Mouse (Mus musculus): Measurements from ENCODE around the gene Rpl13a. TPM values are rescaled to one million over a fixed set of nuclear protein-coding genes. Genes with fewer than 3 reads are reported as not detected.
"Not testable (repeated sequence)": the region's sequence is repeated elsewhere in the genome, so short reads cannot be mapped to it uniquely, and the experiment has no call there.

Rpl13a gene
- polyA plus RNA-seq, 1 experiment from 2014 or later, result 1,234 TPM

DNA sequence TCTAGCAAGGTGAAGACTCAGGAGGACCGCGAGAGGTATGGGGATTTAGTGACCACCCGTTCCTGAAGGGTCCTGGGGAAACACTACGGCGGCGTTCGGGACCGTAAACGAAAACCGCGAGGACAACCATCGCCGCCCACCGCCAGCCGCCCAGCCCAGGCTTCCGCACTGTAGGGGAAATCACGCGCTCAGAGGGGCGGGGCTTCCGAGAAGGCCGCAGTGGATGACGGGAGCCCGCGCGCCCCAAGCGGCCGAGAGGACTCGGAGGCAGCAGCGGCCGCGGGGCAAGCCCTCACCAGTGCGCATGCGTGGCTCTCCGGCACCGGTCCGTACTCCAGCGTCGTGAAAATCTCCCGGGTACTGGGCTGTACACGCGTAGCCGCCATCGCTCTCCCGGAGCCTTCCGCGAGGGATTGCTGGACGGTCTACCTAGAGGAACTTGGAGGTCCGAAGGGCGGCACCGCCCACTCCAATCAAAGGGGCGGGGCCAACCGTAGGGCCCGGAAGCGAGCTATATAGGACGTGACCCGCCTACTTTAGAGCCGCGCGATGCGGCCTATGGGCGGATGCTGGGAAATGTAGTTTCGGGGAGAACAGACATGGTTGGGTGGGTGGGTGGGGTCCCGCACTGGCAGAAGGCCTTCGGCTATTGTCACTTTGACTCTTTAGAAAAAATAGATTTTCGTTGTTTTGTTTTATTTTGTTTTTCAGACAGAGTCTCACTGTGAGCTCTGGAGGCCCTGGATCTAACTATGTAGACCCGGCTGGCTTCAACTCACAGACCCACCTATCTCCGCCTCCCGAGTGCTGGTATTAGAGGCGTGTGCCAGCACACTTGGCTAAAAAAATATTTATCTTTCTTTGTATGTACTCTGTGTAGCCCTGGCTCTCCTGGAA, 25.8 kb upstream of the Rpl13a start, which contains the start of the genes Pih1d1 and Aldh16a1:
Gene Pih1d1 (plus strand): TSS at position 208 of the 897 bp plus-strand sequence.
Gene Aldh16a1 (minus strand): TSS at position 489 of the 897 bp plus-strand sequence.
- Histone ChIP-seq H3K4me1 (peaks cover 43% of the 10 kb centered on the region), H3K27me3 (ENCODE audit: poor library complexity, severe bottlenecking) (no peaks in the 10 kb centered on the region), H3K27ac (peak within 1 kb of the TSS; percentile 98), H3K36me3 (replicated peaks) (peaks cover 25% of the 10 kb centered on the region), H3K4me3 (peak within 1 kb of the TSS; percentile 74), H3K9me3 (no peaks in the 10 kb centered on the region)
- 6% methylated on average over 69 of the region's 69 CpGs for WGBS
- DNase-seq (ENCODE audit: extremely low spot score, low spot score), result peak; percentile 97

DNA sequence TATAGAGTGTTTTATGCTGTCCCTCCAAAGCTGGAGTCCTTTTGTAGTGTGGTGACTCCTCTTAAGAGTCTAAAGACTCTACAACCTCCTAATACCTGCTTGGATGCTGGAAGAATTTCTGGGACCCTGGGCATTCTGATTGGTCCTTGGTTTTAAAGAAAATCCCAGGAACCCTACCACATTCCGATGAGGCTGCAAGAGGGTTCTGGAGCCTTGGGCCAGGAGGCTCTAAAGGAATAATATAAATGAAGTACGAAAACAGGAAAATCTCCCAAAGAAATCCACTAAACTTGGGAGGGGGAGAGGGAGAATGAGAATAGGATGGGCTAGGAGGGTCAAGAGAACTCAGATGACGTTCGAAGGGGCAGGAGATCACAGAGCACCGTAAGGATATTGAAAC, 25.0 kb upstream of the Rpl13a start:
- peaks cover 45% of the 10 kb centered on the region for H3K4me1 ChIP-seq
- DNase-seq (ENCODE audit: extremely low spot score, low spot score), result no peak
- H3K4me3 ChIP-seq, result peak overlapping the region; percentile 74
- WGBS, result 2% methylated on average over 5 of the region's 5 CpGs
- H3K27ac ChIP-seq, result peak overlapping the region; percentile 98
- no peaks in the 10 kb centered on the region for H3K9me3 ChIP-seq
- H3K36me3 ChIP-seq (replicated peaks), result peaks cover 18% of the 10 kb centered on the region
- no peaks in the 10 kb centered on the region for H3K27me3 ChIP-seq (ENCODE audit: poor library complexity, severe bottlenecking)

DNA sequence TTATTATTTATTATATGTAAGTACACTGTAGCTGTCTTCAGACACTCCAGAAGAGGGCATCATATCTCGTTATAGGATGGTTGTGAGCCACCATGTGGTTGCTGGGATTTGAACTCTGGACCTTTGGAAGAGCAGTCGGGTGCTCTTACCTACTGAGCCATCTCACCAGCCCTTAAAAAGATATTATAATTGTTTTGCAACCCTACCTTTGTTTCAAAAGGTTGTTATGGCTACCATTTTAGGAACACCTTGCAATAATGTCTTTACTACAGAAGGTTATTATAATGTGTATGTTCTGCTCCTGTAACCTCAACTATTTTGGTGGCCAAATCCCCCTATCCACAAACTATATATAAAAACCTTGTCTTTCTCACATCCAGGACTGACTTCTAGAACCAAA, 24.5 kb upstream of the Rpl13a start:
- DNase-seq (ENCODE audit: extremely low spot score, low spot score); H3K9me3 ChIP-seq; H3K27ac ChIP-seq; H3K27me3 ChIP-seq (ENCODE audit: poor library complexity, severe bottlenecking): not testable (repeated sequence)
- WGBS, result 91% methylated on average over 2 of the region's 2 CpGs
- Histone ChIP-seq H3K36me3 (replicated peaks) (peaks cover 17% of the 10 kb centered on the region), H3K4me3 (peak overlapping the region; percentile 74; the same call in 1 of the 2 replicates), H3K4me1 (peaks cover 45% of the 10 kb centered on the region)

DNA sequence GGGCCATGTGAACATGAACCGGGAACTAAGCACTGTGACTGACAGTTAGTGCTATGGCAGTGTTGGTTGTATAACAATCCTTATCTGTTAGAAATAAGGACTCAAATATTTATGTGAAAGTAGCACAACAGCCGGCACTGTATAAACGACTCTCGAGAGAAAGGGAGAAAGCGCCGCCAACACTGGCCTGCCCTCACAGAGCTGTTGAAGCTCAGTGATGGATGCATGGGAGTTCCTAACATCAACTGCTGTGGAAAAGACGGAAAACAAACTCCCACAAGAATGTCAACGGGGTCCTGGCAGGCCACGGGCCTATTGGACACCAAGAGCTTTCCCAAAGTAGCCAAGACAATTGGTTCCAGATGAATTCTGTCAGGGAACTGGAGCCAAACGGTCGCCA, 22.7 kb upstream of the Rpl13a start:
- peaks cover 20% of the 10 kb centered on the region for H3K36me3 ChIP-seq (replicated peaks)
- H3K4me3 ChIP-seq, result no peak overlapping the region
- 72% methylated on average over 11 of the region's 11 CpGs for WGBS
- H3K9me3 ChIP-seq, result no peaks in the 10 kb centered on the region
- no peak for DNase-seq (ENCODE audit: extremely low spot score, low spot score)
- peaks cover 45% of the 10 kb centered on the region for H3K4me1 ChIP-seq
- H3K27ac ChIP-seq, result peak overlapping the region; percentile 52; the same call in 1 of the 2 replicates
- H3K27me3 ChIP-seq (ENCODE audit: poor library complexity, severe bottlenecking), result no peaks in the 10 kb centered on the region

DNA sequence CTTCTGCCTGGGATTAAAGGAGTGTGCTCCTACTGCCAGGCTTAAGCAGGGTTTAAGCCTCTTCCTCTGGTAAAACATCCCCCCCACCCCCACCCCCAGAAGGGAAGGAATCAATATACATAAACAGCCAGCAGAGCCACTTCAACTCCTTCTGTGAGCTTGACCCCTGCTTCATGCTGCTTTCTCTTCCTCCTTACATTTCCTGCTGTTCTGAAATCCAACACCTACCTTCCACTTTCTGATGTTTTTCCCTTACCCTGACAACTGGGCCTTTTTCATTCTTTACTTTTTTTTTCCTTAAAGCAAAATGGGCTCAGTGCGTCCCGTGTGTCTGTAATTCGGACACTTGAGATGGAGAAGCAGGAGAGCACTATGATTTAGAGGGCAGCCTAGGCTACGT, 21.8 kb upstream of the Rpl13a start:
- H3K4me1 ChIP-seq, result peaks cover 43% of the 10 kb centered on the region
- DNase-seq (ENCODE audit: extremely low spot score, low spot score), result no peak
- no peak overlapping the region for H3K4me3 ChIP-seq
- H3K9me3 ChIP-seq, result no peaks in the 10 kb centered on the region
- WGBS, result 71% methylated on average over 4 of the region's 4 CpGs
- H3K36me3 ChIP-seq (replicated peaks), result peaks cover 30% of the 10 kb centered on the region
- peak overlapping the region; percentile 52; the same call in 1 of the 2 replicates for H3K27ac ChIP-seq
- H3K27me3 ChIP-seq (ENCODE audit: poor library complexity, severe bottlenecking), result no peaks in the 10 kb centered on the region

DNA sequence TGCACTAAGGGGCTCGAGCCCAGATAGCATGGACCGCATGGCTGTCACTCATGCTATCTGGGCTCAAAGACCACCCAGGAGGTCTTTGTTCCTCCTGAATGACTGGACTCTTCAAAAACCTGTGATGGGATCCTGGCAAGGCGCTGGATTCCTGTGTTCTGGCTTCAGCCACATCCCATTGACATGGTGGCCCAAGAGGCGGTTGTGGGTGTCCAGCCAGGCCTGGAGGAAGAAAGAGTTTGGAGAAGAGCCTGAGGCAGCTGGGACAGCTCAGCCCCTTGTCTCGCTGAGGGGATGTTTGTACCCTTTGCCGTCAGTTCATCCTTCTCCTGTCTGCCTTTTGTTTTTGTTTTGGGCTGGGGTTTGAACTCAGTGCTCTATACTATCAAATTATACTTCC, 21.0 kb upstream of the Rpl13a start:
- Histone ChIP-seq H3K27me3 (ENCODE audit: poor library complexity, severe bottlenecking) (no peaks in the 10 kb centered on the region), H3K4me3 (no peak overlapping the region), H3K36me3 (replicated peaks) (peaks cover 37% of the 10 kb centered on the region), H3K4me1 (peaks cover 35% of the 10 kb centered on the region), H3K9me3 (no peaks in the 10 kb centered on the region), H3K27ac (peak overlapping the region; percentile 63)
- DNase-seq (ENCODE audit: extremely low spot score, low spot score), result no peak
- 46% methylated on average over 6 of the region's 6 CpGs for WGBS

DNA sequence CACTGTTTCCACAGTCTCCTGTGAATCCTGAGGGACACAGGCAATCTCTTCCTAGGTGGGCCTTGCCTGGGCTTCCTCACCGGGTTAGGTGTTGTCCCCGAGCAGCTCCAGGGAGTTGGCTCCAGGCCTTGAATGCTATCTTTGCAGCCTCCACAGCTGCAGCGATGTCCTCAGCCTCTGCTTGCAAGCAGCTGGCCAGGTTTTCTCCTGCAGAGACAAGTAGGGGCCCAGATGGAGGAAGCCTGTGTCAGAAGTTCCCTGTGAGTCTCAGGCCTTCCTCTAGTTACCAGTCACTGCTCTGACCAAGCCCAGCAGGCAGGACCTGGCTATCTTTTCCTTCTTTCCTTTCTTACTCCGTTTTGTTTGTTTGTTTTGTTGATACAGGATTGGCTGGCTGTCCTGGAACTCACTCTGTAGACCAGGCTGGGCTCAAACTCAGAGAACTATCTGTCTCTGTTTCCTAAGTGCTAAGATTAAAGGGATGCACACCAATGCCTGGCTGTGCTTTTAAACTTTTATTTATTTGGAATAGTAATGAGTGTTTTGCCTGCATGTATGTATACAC, 20.1 kb upstream of the Rpl13a start:
- 68% methylated on average over 4 of the region's 4 CpGs for WGBS
- Histone ChIP-seq H3K27me3 (ENCODE audit: poor library complexity, severe bottlenecking) (no peaks in the 10 kb centered on the region), H3K36me3 (replicated peaks) (peaks cover 47% of the 10 kb centered on the region)

DNA sequence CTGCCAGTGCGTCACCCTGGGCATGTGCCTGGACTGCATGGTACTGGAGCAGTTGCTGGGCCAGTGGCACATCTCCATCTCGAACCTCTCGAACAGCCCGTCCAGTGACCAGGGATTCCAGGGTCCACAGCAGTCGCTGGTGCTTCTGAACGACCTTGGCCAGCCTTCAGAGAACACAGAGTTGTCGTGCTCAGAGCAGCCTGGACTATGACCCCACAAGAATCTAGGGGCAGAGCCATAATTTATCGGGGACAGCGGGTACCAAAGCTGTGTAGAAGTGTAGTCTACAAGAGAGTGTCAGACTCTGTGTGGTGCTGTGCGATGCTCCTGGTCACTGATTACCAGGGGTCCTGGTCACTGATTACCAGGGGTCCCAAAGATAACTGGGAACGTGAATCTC, 19.3 kb upstream of the Rpl13a start:
- peaks cover 53% of the 10 kb centered on the region for H3K36me3 ChIP-seq (replicated peaks)
- no peak overlapping the region for H3K27ac ChIP-seq
- H3K27me3 ChIP-seq (ENCODE audit: poor library complexity, severe bottlenecking), result no peaks in the 10 kb centered on the region
- no peak overlapping the region for H3K4me3 ChIP-seq
- H3K9me3 ChIP-seq, result no peaks in the 10 kb centered on the region
- WGBS, result 93% methylated on average over 11 of the region's 11 CpGs
- no peak for DNase-seq (ENCODE audit: extremely low spot score, low spot score)
- H3K4me1 ChIP-seq, result peaks cover 27% of the 10 kb centered on the region

More for the DNA sequence above, 20.1 kb upstream of the Rpl13a start:
- DNase-seq (ENCODE audit: extremely low spot score, low spot score), result no peak
- no peak overlapping the region for H3K27ac ChIP-seq
- no peak overlapping the region for H3K4me3 ChIP-seq
- H3K4me1 ChIP-seq, result peaks cover 32% of the 10 kb centered on the region
- no peaks in the 10 kb centered on the region for H3K9me3 ChIP-seq

DNA sequence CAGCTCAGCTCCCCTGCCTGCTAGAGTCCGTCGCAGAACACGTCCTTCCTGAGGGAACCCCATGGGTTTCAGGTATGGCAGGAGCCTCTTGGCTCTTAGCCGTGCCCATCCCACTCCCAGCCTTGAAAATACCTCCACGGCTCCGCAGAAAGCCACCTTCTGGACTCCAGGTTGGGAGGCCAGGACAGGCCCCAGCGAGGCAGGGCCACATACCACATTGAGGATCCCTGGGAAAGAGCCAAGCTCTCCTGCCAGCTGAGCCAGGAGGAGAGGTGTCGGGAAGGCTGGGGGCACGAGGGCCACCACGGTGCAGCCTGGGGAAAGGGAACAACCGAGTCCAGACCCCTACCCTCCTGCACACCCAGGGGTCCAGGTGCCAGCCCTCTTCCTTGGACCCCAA, 18.7 kb upstream of the Rpl13a start:
- no peak overlapping the region for H3K4me3 ChIP-seq
- H3K36me3 ChIP-seq (replicated peaks), result peaks cover 60% of the 10 kb centered on the region
- WGBS, result 90% methylated on average over 11 of the region's 11 CpGs
- DNase-seq (ENCODE audit: extremely low spot score, low spot score), result no peak
- no peaks in the 10 kb centered on the region for H3K27me3 ChIP-seq (ENCODE audit: poor library complexity, severe bottlenecking)
- H3K4me1 ChIP-seq, result peaks cover 27% of the 10 kb centered on the region
- no peak overlapping the region for H3K27ac ChIP-seq
- no peaks in the 10 kb centered on the region for H3K9me3 ChIP-seq

DNA sequence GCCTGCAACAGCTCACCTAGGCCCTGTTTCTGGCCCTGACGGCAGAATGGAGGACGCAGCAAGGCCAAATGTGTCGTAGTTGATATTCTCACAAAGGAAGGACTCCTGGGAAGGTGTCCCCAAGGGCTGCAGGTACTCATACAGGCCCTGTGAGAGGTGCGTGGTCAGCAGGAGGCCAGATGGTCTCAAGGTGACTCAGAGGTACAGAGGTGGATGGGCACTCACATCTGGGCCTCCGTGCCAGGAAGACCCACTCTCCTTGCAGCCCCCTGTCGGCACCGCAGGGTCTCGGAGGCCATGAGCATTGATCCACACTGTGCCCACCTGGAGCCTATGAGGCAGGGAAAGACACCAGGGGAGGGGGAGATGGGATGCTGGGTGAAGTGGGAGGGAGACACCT, 16.9 kb upstream of the Rpl13a start:
- Histone ChIP-seq H3K27me3 (ENCODE audit: poor library complexity, severe bottlenecking) (no peaks in the 10 kb centered on the region), H3K9me3 (no peaks in the 10 kb centered on the region), H3K4me1 (peaks cover 14% of the 10 kb centered on the region), H3K4me3 (no peak overlapping the region), H3K27ac (0 out of 2 replicates have a peak overlapping the region, but pooled peaks have one; percentile 20), H3K36me3 (replicated peaks) (peaks cover 71% of the 10 kb centered on the region)
- WGBS, result 97% methylated on average over 8 of the region's 8 CpGs
- no peak for DNase-seq (ENCODE audit: extremely low spot score, low spot score)

DNA sequence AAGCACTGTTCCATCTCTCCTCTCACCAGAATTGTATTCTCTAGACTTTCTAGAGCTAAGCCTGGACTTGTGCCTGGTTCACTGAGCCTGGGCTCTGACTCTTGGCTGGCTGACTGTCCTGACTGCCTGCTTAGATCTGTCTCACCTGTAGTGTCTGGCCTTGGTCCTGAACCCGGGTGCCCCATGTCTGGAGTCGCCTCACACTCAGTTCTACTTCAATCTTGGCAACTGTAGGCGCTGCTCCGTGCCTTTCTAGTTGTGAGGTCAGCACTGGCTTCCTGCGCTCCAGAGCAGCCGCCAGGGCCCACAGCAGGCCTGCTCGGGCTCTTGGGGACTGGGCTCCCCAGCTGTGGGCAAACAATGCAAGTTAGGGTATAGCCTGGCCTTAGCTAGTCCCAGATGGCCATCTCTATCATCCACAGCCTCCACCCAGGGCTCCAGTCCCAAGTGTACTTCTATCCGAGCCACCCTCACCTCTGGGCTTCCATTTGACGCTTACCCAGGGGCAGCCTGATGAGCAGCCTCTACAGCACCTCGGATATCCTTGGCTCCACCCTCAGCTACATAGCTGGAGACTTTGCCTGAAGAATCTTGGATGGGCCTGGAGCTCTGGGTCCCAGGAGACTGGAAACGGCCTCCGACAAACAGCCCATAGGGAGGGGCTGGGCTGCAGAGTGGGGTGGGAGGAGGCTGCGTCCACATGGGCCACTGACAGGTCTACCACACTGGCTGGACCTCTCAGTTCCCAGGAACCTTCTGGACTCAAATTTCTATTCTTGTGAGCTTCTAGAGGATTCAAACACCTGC, 16.0 kb upstream of the Rpl13a start:
- peaks cover 71% of the 10 kb centered on the region for H3K36me3 ChIP-seq (replicated peaks)
- DNase-seq (ENCODE audit: extremely low spot score, low spot score), result no peak
- no peak overlapping the region for H3K4me3 ChIP-seq
- H3K4me1 ChIP-seq, result peaks cover 5% of the 10 kb centered on the region
- H3K27me3 ChIP-seq (ENCODE audit: poor library complexity, severe bottlenecking), result no peaks in the 10 kb centered on the region
- H3K27ac ChIP-seq, result no peak overlapping the region
- no peaks in the 10 kb centered on the region for H3K9me3 ChIP-seq
- WGBS, result 91% methylated on average over 13 of the region's 13 CpGs

DNA sequence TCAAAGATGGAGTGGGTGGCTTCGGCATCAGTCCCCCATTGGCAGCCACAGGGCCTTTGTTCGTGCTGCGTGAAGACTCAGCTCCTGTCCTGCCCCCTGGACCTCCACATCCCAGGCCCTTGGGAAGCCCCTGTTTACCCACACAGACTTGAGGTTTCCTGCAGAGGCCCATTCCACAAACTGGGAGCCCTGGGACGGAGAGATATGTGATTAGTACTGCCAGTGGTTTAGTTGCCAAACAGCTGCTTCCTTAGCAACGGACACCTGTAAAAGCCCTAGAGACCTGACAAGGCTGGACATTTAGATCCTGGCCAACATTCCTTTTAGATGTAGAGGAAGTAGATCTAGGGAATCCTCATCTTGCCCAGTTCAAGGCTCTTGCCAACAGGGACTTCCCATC, 13.4 kb upstream of the Rpl13a start:
- Histone ChIP-seq H3K4me3 (no peak overlapping the region), H3K27ac (no peak overlapping the region), H3K27me3 (ENCODE audit: poor library complexity, severe bottlenecking) (peaks cover 10% of the 10 kb centered on the region), H3K9me3 (no peaks in the 10 kb centered on the region), H3K4me1 (no peaks in the 10 kb centered on the region), H3K36me3 (replicated peaks) (peaks cover 56% of the 10 kb centered on the region)
- no peak for DNase-seq (ENCODE audit: extremely low spot score, low spot score)
- WGBS, result 88% methylated on average over 5 of the region's 5 CpGs

Data from forebrain, embryonic 10.5 days (tissue).